Mouse (Mus musculus): ENCODE results near the gene Galntl6.

- TF ChIP-seq CTCF (IDR thresholded peaks at IDR 0.05; ENCODE audit: borderline replicate concordance, control insufficient read depth, extremely low read depth, insufficient read depth, low read length, poor library complexity) (no peak), POLR2A (IDR thresholded peaks at IDR 0.05; ENCODE audit: control insufficient read depth, extremely low read depth, insufficient read depth, low read length, poor library complexity) (no peak)
Observed at GRCm38 (mm10) chr8:58081715-58082114, 830.7 kb downstream of the Galntl6 start.

All from thymus, adult 2 months (tissue).